In the genomic region with DNA sequence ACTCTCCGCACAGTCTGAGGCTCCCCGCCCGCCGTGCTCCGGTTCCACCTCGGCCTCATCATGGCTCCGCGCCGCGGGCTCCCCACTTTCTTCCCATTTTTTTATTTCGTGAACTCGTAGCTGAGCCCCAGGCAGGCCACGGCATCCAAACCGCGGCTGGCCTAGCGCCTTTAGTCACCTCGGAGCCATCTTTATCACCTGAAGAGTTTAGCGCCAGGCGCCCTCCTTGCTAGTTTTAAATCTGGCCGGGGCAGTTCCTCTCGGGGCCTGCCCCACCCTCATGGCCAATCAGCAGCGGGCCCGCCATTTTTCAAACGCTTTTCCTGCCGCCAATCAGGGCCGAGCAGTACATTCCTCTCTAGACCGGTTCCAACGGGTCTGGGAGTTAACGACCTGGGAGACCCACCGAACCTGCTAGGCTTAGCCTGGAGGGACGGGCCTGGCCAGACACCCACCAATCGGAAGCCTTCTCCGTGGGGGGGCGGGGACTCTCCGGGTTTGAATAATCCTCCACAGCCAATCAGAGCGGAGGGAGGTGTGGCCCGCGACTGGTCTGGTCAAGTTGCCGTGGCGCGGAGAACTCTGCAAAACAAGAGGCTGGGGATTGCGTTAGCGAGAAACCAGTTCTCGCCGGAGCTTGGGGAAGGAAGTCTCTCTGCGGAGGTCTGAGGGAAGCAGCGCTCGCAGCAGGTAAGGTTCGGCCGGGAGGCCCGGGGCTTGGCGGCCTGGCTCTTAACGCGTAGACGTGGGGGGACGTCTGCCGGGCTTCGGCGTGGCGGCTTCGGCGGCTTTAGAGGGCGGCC, we compare ENCODE assay signal across 8 mouse cellular contexts. TPM values are rescaled to one million over a fixed set of nuclear protein-coding genes. Genes with fewer than 3 reads are reported as not detected.
DNase-seq lines count a peak whose midpoint lies in the region; ATAC-seq lines count a peak whose summit lies in the region.

A gene (plus strand): TSS at position 592 of the 803 bp plus-strand sequence.

- H3K27me3 ChIP-seq in lung, embryonic 16.5 days (ENCODE audit: control insufficient read depth, insufficient read depth, low read depth, low read length) = no peaks in the 10 kb centered on the region

- H3K4me2 ChIP-seq in lung, embryonic 16.5 days (ENCODE audit: low read depth, low read length) = peak within 1 kb of the TSS; percentile 89

- 0% methylated on average over 63 of the region's 63 CpGs for WGBS in lung, embryonic 16.5 days

- no peaks in the 10 kb centered on the region for H3K9me3 ChIP-seq in lung, embryonic 16.5 days (ENCODE audit: control insufficient read depth, low read length)

- peak; percentile 98 for DNase-seq in MEL-GATA-1-ER (ENCODE audit: extremely low read depth, low read depth)
- peak; percentile 100 for DNase-seq in cerebellum, adult 8-10 months
- peak; percentile 100 for DNase-seq in forelimb bud, embryonic 11.5 days (ENCODE audit: low read depth, low spot score)
- peak; percentile 98 for DNase-seq in layer of hippocampus, adult 9-10 months (ENCODE audit: low spot score)
- DNase-seq in ovary, postnatal 10 days (ENCODE audit: low spot score) = peak; percentile 95
- peak; percentile 99 for DNase-seq in thymus, postnatal 10 days (ENCODE audit: low spot score in 2 of 2)

- H3K4me3 ChIP-seq in lung, embryonic 16.5 days (ENCODE audit: low read length) = peak within 1 kb of the TSS; percentile 90

- peaks cover 12% of the 10 kb centered on the region for H3K4me1 ChIP-seq in lung, embryonic 16.5 days (replicated peaks; ENCODE audit: control insufficient read depth, insufficient read depth, low read length)

- peak within 1 kb of the TSS; percentile 100 for H3K9ac ChIP-seq in lung, embryonic 16.5 days (ENCODE audit: low read length)

- H3K36me3 ChIP-seq in lung, embryonic 16.5 days (ENCODE audit: control insufficient read depth, insufficient read depth, low read length) = peaks cover 15% of the 10 kb centered on the region

- ATAC-seq in hematopoietic stem cell, adult 5-6 weeks (replicated peaks in 1 of 2; ENCODE audit: insufficient read depth in 1 of 2, low FRiP score in 2 of 2, low TSS enrichment in 1 of 2, low read depth in 1 of 2, poor library complexity in 2 of 2, severe bottlenecking in 2 of 2) = peak; percentile 97 to 99
- ATAC-seq in lung, embryonic 16.5 days (ENCODE audit: low read depth) = peak; percentile 99

- H3K27ac ChIP-seq in lung, embryonic 16.5 days (ENCODE audit: low read length) = peak within 1 kb of the TSS; percentile 100

RNA-seq across cellular contexts. Expression of the gene that starts here (rescaled TPM):
- 367 and 434 TPM in 2 replicates for total RNA-seq in hematopoietic stem cell, adult 5-6 weeks (2017)
- 440 and 491 TPM in 2 replicates for polyA plus RNA-seq in lung, embryonic 16.5 days (2015; fragmentation: Nextera tagmentation; extraction: Ambion mirVana)

Comparison
In these comparisons a context has a peak if more than half of its experiments do, and no peak if none do; other contexts are left out.
1. Peak in every context shown above with its lines: DNase-seq, ATAC-seq, H3K4me3 ChIP-seq and H3K27ac ChIP-seq.